Mouse (Mus musculus) heart, postnatal 0 days (tissue): ENCODE data around the gene Tpcn2. TPM values are rescaled to one million over a fixed set of nuclear protein-coding genes. Genes with fewer than 3 reads are reported as not detected.

Experiments
- ATAC-seq: fragments of 200-750 bp; cut with Nextera tagmentation; 2 replicates; pipeline ENCODE4 v1.8.0; 2017; ENCODE audit warnings: low read depth, moderate number of reproducible peaks, moderate library complexity; ENCODE audit not compliant: insufficient read depth
- DNase-seq: peaks from one replicate; pipeline ENCODE4 v3.0.0-alpha.2; 2016; ENCODE audit warnings: low spot score
- H3K27ac ChIP-seq: fragments of 300-500 bp; sonication (generic); 2 replicates; pipeline ENCODE4 v1.5.1; 2014; ENCODE audit warnings: low read depth, mild to moderate bottlenecking
- H3K27me3 ChIP-seq: fragments of 300-500 bp; sonication (generic); 2 replicates; pipeline ENCODE4 v1.6.1; 2014; ENCODE audit warnings: low read length, mixed read lengths; ENCODE audit not compliant: control insufficient read depth, insufficient read depth
- H3K36me3 ChIP-seq: fragments of 300-500 bp; sonication (generic); replicated peaks from 2 replicates; pipeline ENCODE4 v1.6.1; 2014; ENCODE audit warnings: low read length, mixed read lengths; ENCODE audit not compliant: control insufficient read depth, insufficient read depth
- H3K4me1 ChIP-seq: fragments of 300-500 bp; sonication (generic); 2 replicates; pipeline ENCODE4 v1.6.1; 2014; ENCODE audit warnings: antibody characterized with exemption; ENCODE audit not compliant: control insufficient read depth, insufficient read depth
- H3K4me2 ChIP-seq: fragments of 300-500 bp; sonication (generic); 2 replicates; pipeline ENCODE4 v1.6.1; 2014; ENCODE audit warnings: low read depth, mild to moderate bottlenecking, low read length, moderate library complexity
- H3K4me3 ChIP-seq: fragments of 300-500 bp; sonication (generic); 2 replicates; pipeline ENCODE4 v1.5.1; 2014; ENCODE audit warnings: low read depth, low read length
- H3K9ac ChIP-seq: fragments of 300-500 bp; sonication (generic); replicated peaks from 2 replicates; pipeline ENCODE4 v1.6.1; 2014; ENCODE audit warnings: low read depth, low read length, mixed read lengths
- H3K9me3 ChIP-seq: fragments of 300-500 bp; sonication (generic); replicated peaks from 2 replicates; pipeline ENCODE4 v1.6.1; 2016; ENCODE audit warnings: low read length; ENCODE audit not compliant: control insufficient read depth
- CTCF ChIP-seq: IDR thresholded peaks from 2 replicates; pipeline ENCODE4 v1.5.1; 2016; ENCODE audit warnings: antibody characterized with exemption, control low read depth, low read depth
- EP300 ChIP-seq: IDR thresholded peaks from 2 replicates; pipeline ENCODE4 v1.6.1; 2016; ENCODE audit warnings: antibody characterized with exemption, low read depth
- WGBS: fragments of 180-500 bp; shearing (Covaris S2); extraction: QIAGEN DNeasy Blood & Tissue Kit; methylation state at CpG from one replicate; pipeline ENCODE4 v1.1.7; 2014; 5-methylcytosine and 5-hydroxymethylcytosine counted together
- polyA plus RNA-seq: library from polyadenylated mRNA; unstranded; fragments of >200 nt; fragmentation: Nextera tagmentation; extraction: Ambion mirVana; gene quantifications from 2 replicates; pipeline ENCODE4 v1.2.1, GENCODE M21; 2015
- total RNA-seq: library from RNA; depleted of rRNA; stranded (reverse); fragments of >200 nt; gene quantifications from 2 replicates; pipeline ENCODE4 v1.2.3, GENCODE M21; 2014; ENCODE audit warnings: low replicate concordance

Tpcn2 gene
- total and polyA plus RNA-seq, 2 experiments from 2014 or later: 2.7 to 6.1 TPM

DNA sequence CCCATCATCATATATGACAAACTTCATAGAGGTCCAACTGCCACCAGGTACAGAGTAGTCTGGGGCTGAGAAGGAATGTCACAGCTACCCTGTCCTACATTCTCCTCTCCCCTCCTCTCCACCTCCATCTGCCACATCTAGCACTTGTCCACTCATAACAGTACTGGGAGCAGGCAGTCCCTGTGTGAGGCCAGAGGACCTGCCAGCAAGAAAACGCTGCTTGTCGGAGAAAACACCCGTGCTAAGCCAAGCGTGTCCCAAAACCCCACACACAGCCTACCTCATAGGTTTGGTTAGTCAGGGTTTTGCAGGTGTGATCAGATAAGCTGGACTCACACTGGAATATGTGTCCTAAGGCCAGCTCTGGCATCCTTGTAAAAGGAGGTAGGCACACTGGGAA is 42.9 kb downstream of the Tpcn2 start:
- Histone ChIP-seq H3K9ac (no peak overlapping the region), H3K4me3 (no peak overlapping the region), H3K4me1 (no peaks in the 10 kb centered on the region), H3K9me3 (no peaks in the 10 kb centered on the region), H3K4me2 (no peak overlapping the region), H3K27ac (no peak overlapping the region), H3K27me3 (no peaks in the 10 kb centered on the region), H3K36me3 (no peaks in the 10 kb centered on the region)
- DNase-seq (no peak), ATAC-seq (no peak)
- no peak for TF ChIP-seq EP300
- WGBS: 85% methylated on average over 4 of the region's 4 CpGs

DNA sequence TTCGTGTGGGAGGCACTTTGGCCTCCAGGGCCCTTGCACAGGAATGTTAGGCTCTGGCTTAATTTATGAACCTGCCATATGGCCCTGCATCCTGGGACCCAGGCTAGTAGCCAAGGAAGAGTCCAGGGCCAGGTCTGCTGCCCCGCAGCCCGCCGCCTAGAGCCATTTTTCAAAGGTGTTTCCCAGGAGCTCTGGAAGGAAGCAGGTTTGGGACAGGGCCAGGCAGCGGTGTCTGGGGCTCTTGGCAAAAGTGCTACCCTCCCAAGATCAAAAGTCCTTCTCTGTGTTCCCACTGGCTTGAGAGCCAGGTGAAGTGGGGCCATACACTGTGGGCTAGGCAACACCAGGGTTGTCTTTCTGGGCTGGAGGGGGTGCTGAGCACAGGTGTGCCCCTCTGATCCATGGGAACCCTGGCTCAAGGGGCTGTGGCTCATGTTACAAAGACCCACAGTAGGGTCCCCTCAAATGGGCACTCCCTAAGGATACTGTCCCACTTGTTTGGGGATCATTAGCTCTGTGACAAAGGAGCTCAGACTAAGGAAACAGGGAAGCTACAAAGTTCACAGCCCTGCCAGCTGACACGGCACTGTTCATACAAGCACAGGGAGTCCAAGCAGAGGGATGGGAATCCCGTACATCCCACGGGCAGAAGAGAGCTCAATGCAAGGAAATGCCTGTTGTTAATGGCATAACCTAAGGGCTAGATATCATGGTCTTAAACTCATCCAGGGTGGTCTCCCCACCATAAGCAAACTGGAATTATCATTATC is 43.9 kb downstream of the Tpcn2 start:
- no peak for TF ChIP-seq CTCF
- TF ChIP-seq EP300: no peak
- Histone ChIP-seq H3K4me1 (no peaks in the 10 kb centered on the region), H3K4me3 (no peak overlapping the region), H3K27me3 (no peaks in the 10 kb centered on the region), H3K27ac (no peak overlapping the region), H3K9me3 (no peaks in the 10 kb centered on the region), H3K36me3 (no peaks in the 10 kb centered on the region), H3K9ac (no peak overlapping the region), H3K4me2 (no peak overlapping the region)
- DNase-seq (no peak), ATAC-seq (no peak)
- 82% methylated on average over 8 of the region's 8 CpGs for WGBS

DNA sequence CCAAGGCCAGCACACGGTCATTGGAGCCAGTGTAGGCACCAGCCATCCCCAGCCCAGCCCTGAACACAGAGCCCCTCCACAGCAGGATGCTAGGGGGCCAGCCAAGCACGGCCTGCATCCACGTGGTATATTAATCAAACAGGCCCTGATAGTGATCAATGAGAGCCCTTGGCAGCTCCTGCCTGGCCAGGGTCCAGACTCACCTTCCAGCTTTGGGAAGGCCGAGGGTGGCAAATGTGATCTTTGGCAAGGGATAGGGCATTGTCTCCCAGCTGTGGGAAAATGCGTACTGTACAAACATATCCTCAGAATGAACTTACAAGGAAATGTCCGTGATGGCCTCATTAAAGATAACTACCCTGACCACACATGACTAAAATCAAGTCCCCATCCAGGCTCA is 44.7 kb downstream of the Tpcn2 start:
- Histone ChIP-seq H3K4me1 (no peaks in the 10 kb centered on the region), H3K36me3 (no peaks in the 10 kb centered on the region), H3K4me2 (no peak overlapping the region), H3K27ac (no peak overlapping the region), H3K9me3 (no peaks in the 10 kb centered on the region), H3K9ac (no peak overlapping the region), H3K27me3 (no peaks in the 10 kb centered on the region), H3K4me3 (no peak overlapping the region)
- no peak for TF ChIP-seq CTCF
- TF ChIP-seq EP300: no peak
- ATAC-seq: 0 out of 2 replicates have a peak, but pooled peaks have one; percentile 18
- WGBS: 53% methylated on average over 6 of the region's 6 CpGs
- DNase-seq: no peak

DNA sequence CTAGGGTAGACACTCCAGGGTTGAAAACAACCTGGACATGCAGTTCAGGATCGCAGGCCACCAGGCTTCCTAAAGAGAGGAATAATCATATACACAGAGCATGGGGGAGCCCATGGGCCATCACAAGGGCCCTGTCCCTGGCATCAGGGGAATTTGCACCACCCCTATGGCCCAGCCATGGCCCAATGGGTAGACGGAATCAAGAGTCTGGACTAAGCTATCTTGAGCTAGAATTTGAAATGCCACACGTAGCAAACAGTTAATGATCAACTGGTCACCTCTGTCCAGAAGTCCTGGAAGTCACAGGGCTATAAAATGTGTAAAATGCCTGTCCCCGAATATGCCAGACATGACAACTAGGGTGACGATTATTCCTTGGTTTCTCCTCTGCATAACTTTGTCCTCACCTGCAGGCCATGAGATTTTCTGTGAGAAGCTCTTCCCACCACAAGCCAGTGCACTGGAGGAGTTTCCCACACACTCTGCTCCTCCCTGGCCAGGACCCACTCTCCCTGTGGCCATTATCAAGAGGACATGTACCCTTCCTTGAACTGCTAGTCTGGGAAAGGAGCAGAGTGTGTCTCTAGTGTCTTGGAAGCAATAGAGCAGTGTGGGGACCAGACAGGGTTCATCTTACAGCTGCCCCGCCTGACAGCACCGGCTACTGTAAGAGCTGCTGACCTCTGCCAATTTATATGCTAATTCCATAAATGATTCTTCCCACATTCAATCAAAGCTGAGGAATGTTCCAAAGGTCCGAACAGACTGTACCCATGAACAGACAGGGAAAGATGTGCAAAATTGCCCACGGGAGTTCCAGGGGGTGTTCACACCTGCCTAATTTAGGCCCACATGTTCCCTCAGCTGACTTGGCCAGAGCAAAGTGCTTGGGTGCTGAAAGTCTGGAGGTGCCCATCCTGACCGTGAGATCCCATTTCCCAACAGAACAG is 48.7 kb downstream of the Tpcn2 start:
- Histone ChIP-seq H3K36me3 (no peaks in the 10 kb centered on the region), H3K9ac (no peak overlapping the region), H3K4me3 (no peak overlapping the region), H3K4me1 (no peaks in the 10 kb centered on the region), H3K27me3 (no peaks in the 10 kb centered on the region), H3K27ac (no peak overlapping the region), H3K9me3 (no peaks in the 10 kb centered on the region), H3K4me2 (no peak overlapping the region)
- no peak for TF ChIP-seq CTCF
- TF ChIP-seq EP300: no peak
- WGBS: 70% methylated on average over 10 of the region's 10 CpGs
- ATAC-seq (no peak), DNase-seq (no peak)

DNA sequence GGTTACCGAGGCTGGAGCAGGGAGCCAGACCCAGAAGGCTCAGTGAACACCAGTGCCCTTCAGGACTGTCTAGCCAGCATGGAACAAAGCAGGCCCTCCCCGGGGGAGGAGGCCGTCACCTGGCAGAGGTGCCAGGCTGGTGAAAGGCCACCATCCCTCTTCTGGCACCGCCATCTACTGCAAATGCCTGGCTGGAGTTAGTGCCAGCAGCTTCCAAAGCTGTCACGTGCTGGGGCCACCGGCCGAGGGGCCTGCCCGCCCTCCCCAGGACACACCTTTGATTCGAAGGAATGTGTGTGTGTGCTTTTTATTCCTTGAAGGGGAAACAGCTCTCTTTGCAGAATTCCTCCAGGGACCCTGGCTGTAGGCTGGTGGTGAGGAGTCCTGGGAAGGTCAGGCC is 52.2 kb downstream of the Tpcn2 start:
- no peak overlapping the region for H3K9ac ChIP-seq
- DNase-seq (no peak), ATAC-seq (no peak)
- 68% methylated on average over 9 of the region's 9 CpGs for WGBS
- H3K36me3 ChIP-seq: no peaks in the 10 kb centered on the region
- H3K27ac ChIP-seq: no peak overlapping the region
- TF ChIP-seq CTCF (no peak), EP300 (no peak)
- H3K4me3 ChIP-seq: no peak overlapping the region
- no peaks in the 10 kb centered on the region for H3K27me3 ChIP-seq
- no peak overlapping the region for H3K4me2 ChIP-seq
- no peaks in the 10 kb centered on the region for H3K9me3 ChIP-seq
- no peaks in the 10 kb centered on the region for H3K4me1 ChIP-seq
